Mouse (Mus musculus) midbrain, postnatal 0 days (tissue): ENCODE data around the gene Ptma. TPM values are rescaled to one million over a fixed set of nuclear protein-coding genes. Genes with fewer than 3 reads are reported as not detected.

ENCODE experiments used
- ATAC-seq: fragments of 200-750 bp; cut with Nextera tagmentation; 2 replicates; pipeline ENCODE4 v1.8.0; 2017; ENCODE audit warnings: moderate number of reproducible peaks, mild to moderate bottlenecking, moderate TSS enrichment, moderate library complexity; ENCODE audit not compliant: low FRiP score
- DNase-seq: peaks from one replicate; pipeline ENCODE4 v3.0.0-alpha.2; 2015; ENCODE audit warnings: low spot score
- H3K27ac ChIP-seq: fragments of 300-500 bp; sonication (generic); 2 replicates; pipeline ENCODE4 v1.5.1; 2014; ENCODE audit warnings: low read depth, mild to moderate bottlenecking, low read length, mixed read lengths
- H3K27me3 ChIP-seq: fragments of 300-500 bp; sonication (generic); 2 replicates; pipeline ENCODE4 v1.6.1; 2014; ENCODE audit warnings: low read length, control low read depth, mixed read lengths; ENCODE audit not compliant: insufficient read depth
- H3K36me3 ChIP-seq: fragments of 300-500 bp; sonication (generic); 2 replicates; pipeline ENCODE4 v1.6.1; 2014; ENCODE audit warnings: low read length, control low read depth, mixed read lengths; ENCODE audit not compliant: insufficient read depth
- H3K4me1 ChIP-seq: fragments of 300-500 bp; sonication (generic); 2 replicates; pipeline ENCODE4 v1.6.1; 2014; ENCODE audit warnings: mild to moderate bottlenecking, control low read depth, antibody characterized with exemption, low read length, mixed read lengths; ENCODE audit not compliant: insufficient read depth
- H3K4me2 ChIP-seq: fragments of 300-500 bp; sonication (generic); 2 replicates; pipeline ENCODE4 v1.6.1; 2014; ENCODE audit warnings: low read depth, mild to moderate bottlenecking, low read length, mixed read lengths; ENCODE audit not compliant: poor library complexity, severe bottlenecking
- H3K4me3 ChIP-seq: fragments of 300-500 bp; sonication (generic); 2 replicates; pipeline ENCODE4 v1.5.1; 2014; ENCODE audit warnings: low read depth, mild to moderate bottlenecking, low read length, moderate library complexity
- H3K9ac ChIP-seq: fragments of 300-500 bp; sonication (generic); replicated peaks from 2 replicates; pipeline ENCODE4 v1.6.1; 2014; ENCODE audit warnings: mild to moderate bottlenecking, low read length, moderate library complexity, mixed read lengths; ENCODE audit not compliant: poor library complexity, severe bottlenecking
- H3K9me3 ChIP-seq: fragments of 300-500 bp; sonication (generic); 2 replicates; pipeline ENCODE4 v1.6.1; 2016; ENCODE audit warnings: low read length, control low read depth
- CTCF ChIP-seq: IDR thresholded peaks from 2 replicates; pipeline ENCODE4 v1.5.1; 2016; ENCODE audit warnings: antibody characterized with exemption, mild to moderate bottlenecking
- WGBS: fragments of 180-500 bp; shearing (Covaris S2); extraction: QIAGEN DNeasy Blood & Tissue Kit; methylation state at CpG from one replicate; pipeline ENCODE4 v1.1.7; 2014; 5-methylcytosine and 5-hydroxymethylcytosine counted together
- polyA plus RNA-seq: library from polyadenylated mRNA; unstranded; fragments of >200 nt; fragmentation: Nextera tagmentation; extraction: Ambion mirVana; gene quantifications from 2 replicates; pipeline ENCODE4 v1.2.1, GENCODE M21; 2015
- total RNA-seq: library from RNA; depleted of rRNA; stranded (reverse); fragments of >200 nt; gene quantifications from 2 replicates; pipeline ENCODE4 v1.2.3, GENCODE M21; 2014

The Ptma gene
- total and polyA plus RNA-seq, 2 experiments from 2014 or later, result 947 to 1,354 TPM

DNA sequence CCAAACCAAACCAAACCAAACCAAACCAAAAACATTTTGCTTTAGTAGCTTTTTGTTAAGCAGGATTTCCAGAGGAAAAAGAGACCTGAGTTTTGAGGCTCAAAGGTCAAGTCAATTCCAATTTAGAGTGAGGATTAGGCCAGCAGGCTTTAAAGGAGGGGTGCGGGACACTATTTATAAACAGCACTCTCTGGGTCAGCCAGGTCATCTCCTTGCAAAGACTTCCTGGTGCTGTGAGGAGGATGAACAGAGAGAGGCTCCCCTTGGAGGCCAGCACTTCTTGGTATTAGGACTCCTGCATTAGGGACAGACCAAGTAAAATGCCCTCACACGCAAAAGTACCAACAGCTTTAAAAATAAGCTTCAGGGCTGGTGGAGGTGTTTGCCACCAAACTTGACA, 25.4 kb downstream of the Ptma start:
- Histone ChIP-seq H3K9me3 (no peaks in the 10 kb centered on the region), H3K9ac (no peak overlapping the region), H3K36me3 (peaks cover 6% of the 10 kb centered on the region; the same call in 1 of the 2 replicates), H3K4me2 (no peak overlapping the region), H3K4me1 (no peaks in the 10 kb centered on the region), H3K27ac (no peak overlapping the region), H3K27me3 (no peaks in the 10 kb centered on the region), H3K4me3 (no peak overlapping the region)
- TF ChIP-seq CTCF, result no peak
- ATAC-seq (no peak), DNase-seq (no peak)
- 29% methylated on average over 2 of the region's 2 CpGs for WGBS

DNA sequence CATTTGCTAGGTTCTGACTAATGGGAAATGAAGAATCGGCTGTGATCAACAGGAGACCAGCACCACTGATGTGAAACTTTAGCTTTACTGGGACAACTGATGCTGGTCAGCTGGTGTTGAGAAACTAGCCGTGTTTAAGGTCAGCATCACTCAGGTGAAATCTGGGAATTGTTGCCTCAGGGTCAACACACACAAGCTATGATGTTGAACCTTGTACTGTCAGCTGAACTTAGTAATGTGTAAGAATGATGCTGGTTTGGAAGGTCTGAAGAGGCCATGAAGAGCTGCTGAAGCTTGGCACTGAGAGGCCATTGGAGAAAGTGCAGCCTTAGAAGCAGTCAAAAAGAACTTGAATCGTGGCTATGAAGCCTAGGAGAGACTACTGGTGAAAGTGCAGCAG, 29.1 kb downstream of the Ptma start:
- no peak overlapping the region for H3K4me2 ChIP-seq
- ATAC-seq (no peak), DNase-seq (no peak)
- H3K9me3 ChIP-seq, result no peaks in the 10 kb centered on the region
- H3K4me3 ChIP-seq, result no peak overlapping the region
- peaks cover 3% of the 10 kb centered on the region; the same call in 1 of the 2 replicates for H3K36me3 ChIP-seq
- H3K27me3 ChIP-seq, result no peaks in the 10 kb centered on the region
- H3K4me1 ChIP-seq, result no peaks in the 10 kb centered on the region
- H3K27ac ChIP-seq, result no peak overlapping the region
- no peak overlapping the region for H3K9ac ChIP-seq
- TF ChIP-seq CTCF, result no peak
- 89% methylated on average over 3 of the region's 3 CpGs for WGBS

DNA sequence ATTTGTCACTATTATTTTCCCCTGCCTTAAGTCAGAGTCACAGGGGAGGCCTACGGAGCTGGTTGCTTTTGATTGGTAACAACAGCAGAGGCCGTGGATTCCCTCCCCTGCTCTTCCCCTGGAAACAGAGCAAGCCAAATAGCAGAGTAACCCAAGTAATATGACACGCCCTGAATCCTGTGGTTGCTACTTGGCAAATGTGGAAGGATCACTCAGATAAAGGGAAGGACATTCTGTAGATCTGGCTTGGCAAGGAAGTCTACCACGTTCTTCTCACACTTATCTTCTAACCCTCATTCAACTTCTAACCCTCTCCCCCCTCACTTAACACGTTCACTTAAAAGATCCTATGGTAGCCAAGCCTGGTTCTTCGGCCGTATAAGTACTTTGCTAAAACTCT, 31.3 kb downstream of the Ptma start:
- Histone ChIP-seq H3K27ac (no peak overlapping the region), H3K27me3 (no peaks in the 10 kb centered on the region), H3K9me3 (no peaks in the 10 kb centered on the region), H3K36me3 (peaks cover 2% of the 10 kb centered on the region; the same call in 1 of the 2 replicates), H3K9ac (no peak overlapping the region), H3K4me3 (no peak overlapping the region), H3K4me2 (no peak overlapping the region), H3K4me1 (no peaks in the 10 kb centered on the region)
- TF ChIP-seq CTCF, result no peak
- no peak for ATAC-seq
- DNase-seq, result no peak
- WGBS, result 86% methylated on average over 7 of the region's 7 CpGs

DNA sequence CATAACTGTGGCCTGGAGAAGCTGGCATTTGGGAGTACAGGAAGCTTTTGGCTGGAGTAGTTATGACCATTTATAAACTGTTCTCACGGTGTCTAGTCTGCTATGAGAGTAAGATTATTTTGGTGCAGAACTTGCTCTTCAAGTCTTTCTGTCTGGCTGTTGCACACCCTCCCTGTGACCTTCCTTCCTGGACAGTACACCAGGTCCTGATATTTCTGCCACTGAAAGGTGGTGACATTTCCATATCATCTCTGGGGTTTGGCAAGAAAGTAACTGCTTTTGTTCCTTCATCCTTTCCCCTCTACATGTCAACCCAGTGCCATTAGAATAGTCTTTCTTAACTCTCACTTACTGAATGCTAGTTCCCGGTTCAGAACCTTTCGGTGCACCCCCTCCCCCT, 32.7 kb downstream of the Ptma start:
- Histone ChIP-seq H3K4me3 (no peak overlapping the region), H3K27me3 (no peaks in the 10 kb centered on the region), H3K4me2 (no peak overlapping the region), H3K27ac (no peak overlapping the region), H3K4me1 (no peaks in the 10 kb centered on the region), H3K36me3 (peaks cover 2% of the 10 kb centered on the region), H3K9me3 (no peaks in the 10 kb centered on the region), H3K9ac (no peak overlapping the region)
- no peak for ATAC-seq
- 89% methylated on average over 3 of the region's 3 CpGs for WGBS
- no peak for TF ChIP-seq CTCF
- DNase-seq, result no peak

DNA sequence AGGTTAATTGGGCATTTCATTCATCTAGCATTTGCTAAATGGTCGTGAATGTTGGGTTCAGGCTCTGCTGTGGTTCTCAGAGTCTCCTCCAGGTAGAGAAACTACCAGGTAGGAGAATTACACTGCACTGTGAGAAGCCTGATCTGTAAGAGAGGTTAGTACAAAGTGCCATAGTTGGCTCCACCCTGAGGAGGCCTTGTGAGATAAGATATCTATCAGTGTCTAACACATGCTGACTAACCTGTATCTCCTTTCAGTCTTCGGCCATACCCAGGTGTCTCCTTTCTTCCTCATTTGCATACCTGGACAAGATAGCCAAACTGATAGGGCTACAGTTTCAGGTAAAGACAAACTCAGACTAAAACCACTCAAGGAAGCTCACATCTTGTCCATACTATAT, 36.1 kb downstream of the Ptma start:
- Histone ChIP-seq H3K4me1 (no peaks in the 10 kb centered on the region), H3K27ac (no peak overlapping the region), H3K4me3 (no peak overlapping the region), H3K36me3 (peaks cover 8% of the 10 kb centered on the region), H3K4me2 (no peak overlapping the region), H3K9ac (no peak overlapping the region), H3K27me3 (no peaks in the 10 kb centered on the region), H3K9me3 (no peaks in the 10 kb centered on the region)
- 87% methylated on average over 2 of the region's 2 CpGs for WGBS
- DNase-seq (no peak), ATAC-seq (no peak)
- TF ChIP-seq CTCF, result no peak

DNA sequence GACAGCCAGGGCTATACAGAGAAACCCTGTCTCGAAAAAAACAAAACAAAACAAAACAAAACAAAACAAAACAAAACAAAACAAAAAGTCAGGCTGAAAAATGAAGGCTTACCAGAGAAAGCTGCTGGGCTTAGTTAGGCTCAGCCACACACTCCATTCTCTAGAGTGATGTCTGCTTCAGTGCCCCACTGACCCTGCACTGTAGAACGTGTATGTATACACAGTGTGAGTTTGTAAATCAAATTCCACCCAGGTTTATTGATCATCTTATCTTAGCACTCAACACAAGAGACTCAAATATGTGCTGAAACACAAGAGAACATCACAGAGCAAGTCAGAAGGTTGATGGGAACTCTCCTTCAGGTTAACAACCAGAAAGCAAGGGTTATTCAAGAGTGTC, 41.9 kb downstream of the Ptma start:
- Histone ChIP-seq H3K4me1 (no peaks in the 10 kb centered on the region), H3K4me2 (no peak overlapping the region), H3K4me3 (no peak overlapping the region), H3K9ac (no peak overlapping the region), H3K27me3 (no peaks in the 10 kb centered on the region), H3K36me3 (peaks cover 6% of the 10 kb centered on the region; the same call in 1 of the 2 replicates), H3K27ac (no peak overlapping the region), H3K9me3 (no peaks in the 10 kb centered on the region)
- WGBS, result 89% methylated on average over 2 of the region's 2 CpGs
- ATAC-seq (no peak), DNase-seq (no peak)
- TF ChIP-seq CTCF, result no peak
